Comparison of ENCODE assay signal across 9 mouse cellular contexts in the genomic region with DNA sequence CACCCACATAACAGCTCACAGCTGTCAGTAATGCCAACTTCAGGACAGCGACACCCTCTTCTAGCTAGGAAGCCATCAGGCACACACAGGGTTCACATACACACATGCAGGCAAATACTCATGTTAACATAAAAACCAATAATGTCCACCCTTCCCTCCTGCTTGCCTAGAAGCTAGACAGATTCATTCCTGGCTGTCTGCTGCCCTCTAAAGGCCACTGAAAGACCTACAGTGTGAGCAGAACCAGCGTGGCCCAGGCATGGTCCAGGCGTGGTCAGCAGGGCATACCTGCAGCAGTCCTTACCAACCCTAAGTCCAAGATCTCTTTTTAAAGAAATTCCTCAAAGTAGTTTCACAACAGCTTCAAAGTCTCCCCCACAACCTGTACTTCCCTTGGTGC. TPM values are rescaled to one million over a fixed set of nuclear protein-coding genes. Genes with fewer than 3 reads are reported as not detected.
DNase-seq lines count a peak whose midpoint lies in the region; ATAC-seq and TF ChIP-seq lines count a peak whose summit lies in the region.
"Had no signal": no experiment of that assay in that cellular context is flagged by ENCODE, and none has a peak within 500 bp of the region (broad histone marks: within the 10 kb centered on the region; RNA-seq: fewer than 3 reads in every experiment).

No protein-coding gene starts in this region.

- TF ChIP-seq POLR2A in limb, embryonic 14.5 days (IDR thresholded peaks at IDR 0.05; ENCODE audit: borderline replicate concordance, extremely low read depth, insufficient read depth, insufficient read length): no peak

- DNase-seq in thymus, postnatal 4 days: peak; percentile 34
- DNase-seq in thymus, adult 18-20 months: no peak
- peak; percentile 49 to 55 for DNase-seq in adrenal gland, postnatal 36 days
- peak; percentile 70 for DNase-seq in embryonic facial prominence, embryonic 11.5 days (ENCODE audit: low spot score)
- DNase-seq in induced T-regulatory cell, adult 2 months (ENCODE audit: low read depth): peak; percentile 37
- peak; percentile 53 for DNase-seq in limb, embryonic 14.5 days (ENCODE audit: low spot score)
- peak; percentile 45 for DNase-seq in neural tube, embryonic 11.5 days (ENCODE audit: low spot score)

- no peak overlapping the region for H3K4me2 ChIP-seq in embryonic facial prominence, embryonic 11.5 days (ENCODE audit: low read depth, low read length)
- no peak overlapping the region for H3K4me2 ChIP-seq in limb, embryonic 14.5 days (replicated peaks; ENCODE audit: low read depth, low read length, severe bottlenecking)
- H3K4me2 ChIP-seq in neural tube, embryonic 11.5 days (ENCODE audit: low read depth): no peak overlapping the region
- H3K4me2 ChIP-seq: stomach, embryonic 15.5 days had no signal

- ATAC-seq in embryonic facial prominence, embryonic 11.5 days (replicated peaks; ENCODE audit: insufficient number of reproducible peaks, low FRiP score, low TSS enrichment, low read depth): no peak
- 0 out of 2 replicates have a peak, but pooled peaks have one; percentile 65 for ATAC-seq in limb, embryonic 14.5 days (ENCODE audit: low FRiP score, low read depth)
- no peak for ATAC-seq in neural tube, embryonic 11.5 days (ENCODE audit: insufficient read depth, low FRiP score, low TSS enrichment)

- no peaks in the 10 kb centered on the region for H3K4me1 ChIP-seq in embryonic facial prominence, embryonic 11.5 days (ENCODE audit: control insufficient read depth, insufficient read depth, low read length)
- peaks cover 6% of the 10 kb centered on the region; the same call in 1 of the 2 replicates for H3K4me1 ChIP-seq in limb, embryonic 14.5 days (ENCODE audit: control insufficient read depth, insufficient read depth, low read length)
- H3K4me1 ChIP-seq in neural tube, embryonic 11.5 days (ENCODE audit: control insufficient read depth, insufficient read depth, low read length): no peaks in the 10 kb centered on the region
- H3K4me1 ChIP-seq: stomach, embryonic 15.5 days had no signal

- H3K9ac ChIP-seq in embryonic facial prominence, embryonic 11.5 days (replicated peaks; ENCODE audit: low read length): no peak overlapping the region
- no peak overlapping the region for H3K9ac ChIP-seq in limb, embryonic 14.5 days (ENCODE audit: low read depth, low read length, severe bottlenecking)
- no peak overlapping the region for H3K9ac ChIP-seq in neural tube, embryonic 11.5 days (ENCODE audit: low read length)
- H3K9ac ChIP-seq: stomach, embryonic 15.5 days had no signal

- H3K27me3 ChIP-seq in embryonic facial prominence, embryonic 11.5 days (ENCODE audit: control insufficient read depth, insufficient read depth, low read length): no peaks in the 10 kb centered on the region
- H3K27me3 ChIP-seq in limb, embryonic 14.5 days (ENCODE audit: control insufficient read depth, insufficient read depth, low read length): no peaks in the 10 kb centered on the region
- H3K27me3 ChIP-seq in neural tube, embryonic 11.5 days (ENCODE audit: control insufficient read depth, insufficient read depth, low read length): no peaks in the 10 kb centered on the region
- H3K27me3 ChIP-seq: stomach, embryonic 15.5 days had no signal

- H3K9me3 ChIP-seq in embryonic facial prominence, embryonic 11.5 days (replicated peaks; ENCODE audit: control insufficient read depth, low read length): no peaks in the 10 kb centered on the region
- no peaks in the 10 kb centered on the region for H3K9me3 ChIP-seq in limb, embryonic 14.5 days (ENCODE audit: control insufficient read depth, low read length)
- no peaks in the 10 kb centered on the region for H3K9me3 ChIP-seq in neural tube, embryonic 11.5 days (ENCODE audit: control insufficient read depth, low read length)
- H3K9me3 ChIP-seq: stomach, embryonic 15.5 days had no signal

- 51% methylated on average over 3 of the region's 3 CpGs for whole genome bisulfite sequencing in embryonic facial prominence, embryonic 11.5 days
- WGBS in limb, embryonic 14.5 days: 50% methylated on average over 3 of the region's 3 CpGs
- WGBS in neural tube, embryonic 11.5 days: 42% methylated on average over 3 of the region's 3 CpGs

- peaks cover 4% of the 10 kb centered on the region; the same call in 1 of the 2 replicates for H3K36me3 ChIP-seq in embryonic facial prominence, embryonic 11.5 days (replicated peaks; ENCODE audit: control insufficient read depth, insufficient read depth, low read depth, low read length)
- H3K36me3 ChIP-seq in limb, embryonic 14.5 days (ENCODE audit: control insufficient read depth, insufficient read depth, low read length): peaks cover 46% of the 10 kb centered on the region
- no peaks in the 10 kb centered on the region; the same call in 1 of the 2 replicates for H3K36me3 ChIP-seq in neural tube, embryonic 11.5 days (ENCODE audit: control insufficient read depth, insufficient read depth, low read length)

- H3K4me3 ChIP-seq in embryonic facial prominence, embryonic 11.5 days (ENCODE audit: low read depth, low read length): no peak overlapping the region
- no peak overlapping the region for H3K4me3 ChIP-seq in limb, embryonic 14.5 days (replicated peaks; ENCODE audit: low read length)
- no peak overlapping the region for H3K4me3 ChIP-seq in neural tube, embryonic 11.5 days (ENCODE audit: low read depth, low read length)
- H3K4me3 ChIP-seq: stomach, embryonic 15.5 days had no signal

- no peak overlapping the region for H3K27ac ChIP-seq in embryonic facial prominence, embryonic 11.5 days (replicated peaks; ENCODE audit: low read depth, low read length)
- H3K27ac ChIP-seq in limb, embryonic 14.5 days (replicated peaks; ENCODE audit: low read depth, low read length): no peak overlapping the region
- no peak overlapping the region for H3K27ac ChIP-seq in neural tube, embryonic 11.5 days (ENCODE audit: low read depth, low read length)
- H3K27ac ChIP-seq: stomach, embryonic 15.5 days had no signal

RNA-seq across cellular contexts. Expression of a gene that starts 43.0 kb away (rescaled TPM):
- 10 to 100 TPM; 29.6 to 29.8 TPM for total RNA-seq in adrenal gland, postnatal 36 days (2021)
- 56.4 and 56.6 TPM in 2 replicates for polyA plus RNA-seq in embryonic facial prominence, embryonic 11.5 days (2014; fragmentation: Nextera tagmentation; extraction: Ambion mirVana)
- 67.2 and 78.1 TPM in 2 replicates for polyA plus RNA-seq in limb, embryonic 14.5 days (2012; rRNA removed)
- polyA plus RNA-seq in limb, embryonic 14.5 days (2014; fragmentation: Nextera tagmentation; extraction: Ambion mirVana): 32.1 and 40.4 TPM in 2 replicates
- polyA plus RNA-seq in neural tube, embryonic 11.5 days (2014; fragmentation: Nextera tagmentation; extraction: Ambion mirVana): 59.4 and 61.8 TPM in 2 replicates

RNA-seq across cellular contexts. Expression of a gene that starts 56.2 kb away (rescaled TPM):
- not detected for total RNA-seq in adrenal gland, postnatal 36 days (2021)
- not detected in 2 replicates for polyA plus RNA-seq in embryonic facial prominence, embryonic 11.5 days (2014; fragmentation: Nextera tagmentation; extraction: Ambion mirVana)
- not detected in 2 replicates for polyA plus RNA-seq in limb, embryonic 14.5 days (2012; rRNA removed)
- not detected in 2 replicates for polyA plus RNA-seq in limb, embryonic 14.5 days (2014; fragmentation: Nextera tagmentation; extraction: Ambion mirVana)
- not detected in 2 replicates for polyA plus RNA-seq in neural tube, embryonic 11.5 days (2014; fragmentation: Nextera tagmentation; extraction: Ambion mirVana)
- polyA plus RNA-seq: heart, embryonic 14.5 days; stomach, embryonic 15.5 days had no signal

Comparison
In these comparisons a context has a peak if more than half of its experiments do, and no peak if none do; other contexts are left out.
1. DNase-seq: peak in thymus, postnatal 4 days (single experiment), adrenal gland, postnatal 36 days (2 of 2), embryonic facial prominence, embryonic 11.5 days (single experiment), induced T-regulatory cell, adult 2 months (single experiment), limb, embryonic 14.5 days (single experiment) and neural tube, embryonic 11.5 days (single experiment); none in thymus, adult 18-20 months (0 of 2).